Mouse (Mus musculus): ENCODE data around the gene Bzw1. TPM values are rescaled to one million over a fixed set of nuclear protein-coding genes. Genes with fewer than 3 reads are reported as not detected.

Bzw1 gene
- polyA plus RNA-seq, 1 experiment from 2014 or later, result 540 TPM

DNA sequence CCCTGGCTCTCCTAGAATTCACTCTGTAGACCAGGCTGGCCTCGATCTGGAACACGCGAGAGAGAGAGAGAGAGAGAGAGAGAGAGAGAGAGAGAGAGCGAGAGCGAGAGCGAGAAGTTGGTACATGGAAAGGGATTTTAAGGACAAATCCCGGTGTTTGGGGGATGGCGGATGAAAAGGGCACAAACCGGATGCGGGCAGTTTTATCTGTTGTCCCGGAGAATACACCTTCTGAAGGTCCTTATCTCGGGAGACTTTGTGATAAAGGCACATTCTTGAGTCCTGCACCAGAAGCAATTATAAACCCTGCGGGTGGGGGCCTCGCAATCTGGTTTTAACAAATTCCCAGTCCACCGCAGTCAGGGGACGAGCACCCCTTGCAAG, 438 bp upstream of the Bzw1 start:
- Histone ChIP-seq H3K27ac (ENCODE audit: low read depth, low read length) (peak overlapping the region; percentile 99), H3K36me3 (ENCODE audit: control insufficient read depth, insufficient read depth, low read length) (peaks cover 11% of the 10 kb centered on the region), H3K9ac (ENCODE audit: low read length) (peak overlapping the region; percentile 97), H3K4me3 (ENCODE audit: low read depth, low read length) (peak overlapping the region; percentile 98), H3K4me2 (ENCODE audit: low read depth) (peak overlapping the region; percentile 61), H3K27me3 (ENCODE audit: control insufficient read depth, insufficient read depth, low read length) (no peaks in the 10 kb centered on the region), H3K9me3 (ENCODE audit: control insufficient read depth, low read length) (no peaks in the 10 kb centered on the region), H3K4me1 (ENCODE audit: control insufficient read depth, insufficient read depth, low read length) (peaks cover 11% of the 10 kb centered on the region; the same call in 1 of the 2 replicates)
- peak; percentile 58 for DNase-seq (ENCODE audit: low spot score)
- 2% methylated on average over 16 of the region's 16 CpGs for WGBS
- peak; percentile 2; the same call in 1 of the 2 replicates for ATAC-seq (ENCODE audit: insufficient read depth, low FRiP score, low TSS enrichment)

DNA sequence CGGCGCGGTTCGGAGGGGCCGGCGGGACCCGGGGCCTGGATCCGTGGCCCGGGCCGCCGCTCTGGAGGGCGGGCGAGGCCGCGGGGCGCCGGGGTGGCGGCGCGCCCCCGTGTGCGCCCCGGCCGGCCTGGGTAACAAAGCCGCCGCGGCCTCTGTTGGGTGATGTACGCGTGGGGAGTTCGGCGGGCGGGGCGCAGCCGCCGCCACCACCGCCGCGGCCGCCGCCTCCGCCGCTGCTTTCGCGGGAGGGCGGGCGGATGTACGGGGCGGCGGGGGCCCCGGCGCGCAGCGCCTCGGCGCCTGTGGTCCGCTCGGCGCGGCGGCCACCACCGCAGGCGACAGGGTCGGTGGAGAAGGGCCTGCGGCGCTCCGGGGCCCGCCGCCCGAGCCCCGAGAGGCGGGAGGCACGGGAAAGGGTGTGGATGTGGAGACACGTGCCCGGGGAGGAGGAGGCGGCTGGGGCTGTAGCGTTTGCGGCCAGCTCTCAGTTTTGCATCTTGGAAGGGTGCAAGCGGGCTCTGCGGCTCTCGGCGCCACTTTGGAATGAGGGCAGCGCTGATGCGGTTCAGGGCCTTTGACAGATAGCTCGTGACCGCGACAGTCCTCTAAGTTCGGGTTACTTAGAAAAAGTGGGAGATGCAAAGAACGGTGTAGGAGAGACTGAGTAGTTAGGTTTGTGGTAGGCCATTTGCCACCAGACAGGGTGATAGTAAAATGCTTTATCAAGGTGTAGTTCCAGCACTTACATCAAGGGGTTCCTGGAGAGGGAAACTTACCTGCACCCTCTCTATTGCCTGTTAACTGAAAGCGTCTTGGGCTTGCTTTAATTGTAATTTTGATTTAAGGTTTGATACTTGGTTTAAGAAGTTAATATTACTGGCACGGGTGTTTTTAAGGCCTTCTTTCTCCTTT, 842 bp downstream of the Bzw1 start:
- under 1% methylated on average over 82 of the region's 90 CpGs for WGBS
- ATAC-seq (ENCODE audit: insufficient read depth, low FRiP score, low TSS enrichment) (peak; percentile 65), DNase-seq (ENCODE audit: low spot score) (peak; percentile 46)
- H3K27ac ChIP-seq (ENCODE audit: low read depth, low read length), result peak overlapping the region; percentile 99
- no peaks in the 10 kb centered on the region for H3K9me3 ChIP-seq (ENCODE audit: control insufficient read depth, low read length)
- H3K36me3 ChIP-seq (ENCODE audit: control insufficient read depth, insufficient read depth, low read length), result peaks cover 15% of the 10 kb centered on the region
- no peaks in the 10 kb centered on the region for H3K27me3 ChIP-seq (ENCODE audit: control insufficient read depth, insufficient read depth, low read length)
- H3K4me1 ChIP-seq (ENCODE audit: control insufficient read depth, insufficient read depth, low read length), result peaks cover 11% of the 10 kb centered on the region; the same call in 1 of the 2 replicates
- peak overlapping the region; percentile 97 for H3K9ac ChIP-seq (ENCODE audit: low read length)
- peak overlapping the region; percentile 98 for H3K4me3 ChIP-seq (ENCODE audit: low read depth, low read length)
- H3K4me2 ChIP-seq (ENCODE audit: low read depth), result peak overlapping the region; percentile 75

DNA sequence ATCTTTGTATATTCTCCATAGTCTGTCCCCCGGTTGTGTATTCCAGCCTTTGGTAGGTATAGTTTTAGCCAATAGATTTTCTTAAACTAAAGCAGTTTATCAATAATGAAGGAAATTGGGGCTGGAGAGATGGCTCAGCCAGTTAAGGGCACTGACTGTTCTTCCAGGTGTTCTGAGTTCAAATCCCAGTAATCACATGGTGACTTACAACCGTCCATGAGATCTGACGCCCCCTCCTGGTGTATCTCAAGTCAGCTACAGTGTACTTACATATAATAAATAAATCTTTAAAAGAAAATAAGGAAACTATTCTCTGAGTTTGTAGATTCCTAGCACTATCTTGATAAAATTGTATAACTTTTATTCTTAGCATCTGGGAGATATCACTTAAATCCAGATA, 2.6 kb downstream of the Bzw1 start:
- no peak for DNase-seq (ENCODE audit: low spot score)
- Histone ChIP-seq H3K4me2 (ENCODE audit: low read depth) (no peak overlapping the region), H3K27me3 (ENCODE audit: control insufficient read depth, insufficient read depth, low read length) (no peaks in the 10 kb centered on the region), H3K9me3 (ENCODE audit: control insufficient read depth, low read length) (no peaks in the 10 kb centered on the region), H3K4me3 (ENCODE audit: low read depth, low read length) (no peak overlapping the region), H3K4me1 (ENCODE audit: control insufficient read depth, insufficient read depth, low read length) (peaks cover 11% of the 10 kb centered on the region; the same call in 1 of the 2 replicates), H3K36me3 (ENCODE audit: control insufficient read depth, insufficient read depth, low read length) (peaks cover 20% of the 10 kb centered on the region), H3K9ac (ENCODE audit: low read length) (no peak overlapping the region), H3K27ac (ENCODE audit: low read depth, low read length) (no peak overlapping the region)
- ATAC-seq (ENCODE audit: insufficient read depth, low FRiP score, low TSS enrichment), result no peak
- whole genome bisulfite sequencing, result 97% methylated on average over 3 of the region's 3 CpGs

DNA sequence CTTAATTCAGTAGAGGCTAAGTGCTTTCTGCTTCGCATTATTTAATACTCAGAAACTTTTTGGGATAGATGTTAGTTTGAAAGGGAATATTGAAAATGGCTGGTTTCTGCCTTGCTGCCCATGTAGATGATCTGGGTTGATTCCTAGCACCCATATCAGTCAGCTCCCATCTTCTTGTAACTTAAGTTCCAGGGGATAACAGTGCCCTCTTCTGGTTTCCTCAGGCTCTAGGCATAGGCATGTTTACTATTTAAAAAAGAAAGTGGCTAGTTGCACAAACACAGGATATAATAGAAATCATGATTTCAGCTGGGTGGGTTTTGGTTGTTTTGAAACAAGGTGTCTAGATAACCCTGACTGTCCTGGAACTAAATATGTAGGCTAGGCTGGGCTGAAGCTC, 3.5 kb downstream of the Bzw1 start:
- no peak overlapping the region for H3K9ac ChIP-seq (ENCODE audit: low read length)
- no peaks in the 10 kb centered on the region for H3K27me3 ChIP-seq (ENCODE audit: control insufficient read depth, insufficient read depth, low read length)
- 100% methylated on average over 1 of the region's 1 CpGs for WGBS
- H3K36me3 ChIP-seq (ENCODE audit: control insufficient read depth, insufficient read depth, low read length), result peaks cover 23% of the 10 kb centered on the region
- H3K9me3 ChIP-seq (ENCODE audit: control insufficient read depth, low read length), result no peaks in the 10 kb centered on the region
- H3K4me1 ChIP-seq (ENCODE audit: control insufficient read depth, insufficient read depth, low read length), result peaks cover 11% of the 10 kb centered on the region; the same call in 1 of the 2 replicates
- no peak overlapping the region for H3K27ac ChIP-seq (ENCODE audit: low read depth, low read length)
- ATAC-seq (ENCODE audit: insufficient read depth, low FRiP score, low TSS enrichment) (no peak), DNase-seq (ENCODE audit: low spot score) (no peak)
- no peak overlapping the region for H3K4me2 ChIP-seq (ENCODE audit: low read depth)
- H3K4me3 ChIP-seq (ENCODE audit: low read depth, low read length), result no peak overlapping the region

DNA sequence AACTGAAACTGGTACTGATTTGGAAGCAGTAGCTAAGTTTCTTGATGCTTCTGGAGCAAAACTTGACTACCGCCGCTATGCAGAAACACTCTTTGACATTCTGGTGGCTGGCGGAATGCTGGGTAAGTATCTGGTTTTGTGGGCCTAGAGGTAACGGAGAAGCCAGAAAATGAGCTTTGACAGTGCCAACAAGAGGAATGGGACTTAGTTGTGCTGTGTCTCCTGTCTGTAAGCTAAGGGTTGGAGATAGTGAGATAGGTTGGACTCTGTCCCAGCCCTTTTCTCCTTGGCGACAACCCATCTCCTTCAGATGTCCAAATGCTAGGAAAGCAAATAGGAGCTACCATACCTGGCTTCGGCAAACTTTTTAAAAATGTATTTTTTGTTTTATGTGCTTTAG, 5.0 kb downstream of the Bzw1 start:
- H3K27me3 ChIP-seq (ENCODE audit: control insufficient read depth, insufficient read depth, low read length), result no peaks in the 10 kb centered on the region
- ATAC-seq (ENCODE audit: insufficient read depth, low FRiP score, low TSS enrichment) (no peak), DNase-seq (ENCODE audit: low spot score) (no peak)
- no peak overlapping the region for H3K9ac ChIP-seq (ENCODE audit: low read length)
- H3K4me3 ChIP-seq (ENCODE audit: low read depth, low read length), result no peak overlapping the region
- H3K4me1 ChIP-seq (ENCODE audit: control insufficient read depth, insufficient read depth, low read length), result 0 out of 2 replicates have a peak, but pooled peaks cover 4% of the 10 kb centered on the region
- no peaks in the 10 kb centered on the region for H3K9me3 ChIP-seq (ENCODE audit: control insufficient read depth, low read length)
- H3K36me3 ChIP-seq (ENCODE audit: control insufficient read depth, insufficient read depth, low read length), result peaks cover 32% of the 10 kb centered on the region
- H3K27ac ChIP-seq (ENCODE audit: low read depth, low read length), result no peak overlapping the region
- H3K4me2 ChIP-seq (ENCODE audit: low read depth), result no peak overlapping the region
- WGBS, result 99% methylated on average over 6 of the region's 6 CpGs

DNA sequence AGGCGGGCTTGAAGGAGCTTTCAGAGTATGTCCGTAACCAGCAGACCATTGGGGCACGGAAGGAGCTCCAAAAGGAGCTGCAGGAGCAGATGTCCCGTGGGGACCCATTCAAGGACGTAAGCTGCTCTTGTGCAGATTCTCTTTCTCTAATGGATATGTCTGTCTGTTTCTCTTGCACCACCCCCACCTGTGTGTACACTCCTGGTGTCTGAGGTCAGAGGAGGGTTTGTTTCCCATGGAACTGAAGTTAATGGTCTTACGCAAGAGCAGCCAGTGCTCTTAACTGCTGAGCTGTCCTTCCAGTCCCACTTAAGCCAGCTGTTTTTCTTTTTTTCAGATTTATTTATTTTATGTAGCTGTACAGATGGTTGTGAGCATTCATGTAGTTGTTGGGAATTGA, 8.7 kb downstream of the Bzw1 start:
- H3K4me3 ChIP-seq (ENCODE audit: low read depth, low read length), result no peak overlapping the region
- no peaks in the 10 kb centered on the region for H3K9me3 ChIP-seq (ENCODE audit: control insufficient read depth, low read length)
- peaks cover 28% of the 10 kb centered on the region for H3K36me3 ChIP-seq (ENCODE audit: control insufficient read depth, insufficient read depth, low read length)
- DNase-seq (ENCODE audit: low spot score) (no peak), ATAC-seq (ENCODE audit: insufficient read depth, low FRiP score, low TSS enrichment) (no peak)
- no peak overlapping the region for H3K27ac ChIP-seq (ENCODE audit: low read depth, low read length)
- H3K9ac ChIP-seq (ENCODE audit: low read length), result no peak overlapping the region
- 92% methylated on average over 6 of the region's 6 CpGs for WGBS
- no peak overlapping the region for H3K4me2 ChIP-seq (ENCODE audit: low read depth)
- H3K27me3 ChIP-seq (ENCODE audit: control insufficient read depth, insufficient read depth, low read length), result no peaks in the 10 kb centered on the region
- no peaks in the 10 kb centered on the region for H3K4me1 ChIP-seq (ENCODE audit: control insufficient read depth, insufficient read depth, low read length)

DNA sequence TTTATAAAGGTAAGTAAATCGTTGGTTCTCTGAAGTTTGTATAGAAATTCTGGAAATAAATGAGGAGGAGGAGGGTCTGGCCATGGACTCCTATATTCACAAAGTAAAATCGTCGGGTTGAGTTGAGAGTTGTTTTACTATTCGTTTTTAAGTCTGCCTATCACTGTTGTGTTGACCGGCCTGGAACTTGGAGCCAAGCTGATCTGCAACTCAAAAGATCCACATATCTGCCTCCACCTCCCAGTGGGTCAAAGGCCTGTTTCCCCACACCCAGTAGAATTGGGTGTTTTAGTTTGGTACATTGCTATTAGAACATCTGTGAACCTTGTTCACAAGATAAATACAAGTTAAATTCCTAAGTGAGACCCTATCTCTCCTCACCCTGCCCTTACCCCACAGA, 11.0 kb downstream of the Bzw1 start:
- ATAC-seq (ENCODE audit: insufficient read depth, low FRiP score, low TSS enrichment) (no peak), DNase-seq (ENCODE audit: low spot score) (no peak)
- no peak overlapping the region for H3K4me2 ChIP-seq (ENCODE audit: low read depth)
- H3K36me3 ChIP-seq (ENCODE audit: control insufficient read depth, insufficient read depth, low read length), result peaks cover 23% of the 10 kb centered on the region
- no peaks in the 10 kb centered on the region for H3K4me1 ChIP-seq (ENCODE audit: control insufficient read depth, insufficient read depth, low read length)
- no peaks in the 10 kb centered on the region for H3K27me3 ChIP-seq (ENCODE audit: control insufficient read depth, insufficient read depth, low read length)
- no peak overlapping the region for H3K4me3 ChIP-seq (ENCODE audit: low read depth, low read length)
- H3K27ac ChIP-seq (ENCODE audit: low read depth, low read length), result no peak overlapping the region
- H3K9ac ChIP-seq (ENCODE audit: low read length), result no peak overlapping the region
- H3K9me3 ChIP-seq (ENCODE audit: control insufficient read depth, low read length), result no peaks in the 10 kb centered on the region
- WGBS, result 90% methylated on average over 5 of the region's 5 CpGs

DNA sequence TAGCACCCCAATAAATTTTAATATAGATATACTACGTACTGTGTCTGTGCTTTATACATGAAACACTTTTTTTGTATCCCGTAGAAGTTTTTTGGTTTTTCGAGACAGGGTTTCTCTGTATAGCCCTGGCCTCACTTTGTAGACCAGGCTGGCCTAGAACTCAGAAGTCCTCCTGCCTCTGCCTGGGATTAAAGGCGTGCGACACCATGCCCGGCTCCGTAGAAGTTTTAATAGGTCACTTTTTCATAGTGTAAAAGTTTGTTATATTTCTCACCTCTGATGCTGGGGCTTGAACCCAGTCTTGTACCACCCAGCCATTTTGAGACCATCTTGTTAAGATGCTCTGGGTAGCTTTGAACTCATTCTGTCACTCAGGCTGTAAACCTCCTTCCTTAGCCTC, 14.6 kb downstream of the Bzw1 start:
- H3K36me3 ChIP-seq (ENCODE audit: control insufficient read depth, insufficient read depth, low read length), result peaks cover 11% of the 10 kb centered on the region

DNA sequence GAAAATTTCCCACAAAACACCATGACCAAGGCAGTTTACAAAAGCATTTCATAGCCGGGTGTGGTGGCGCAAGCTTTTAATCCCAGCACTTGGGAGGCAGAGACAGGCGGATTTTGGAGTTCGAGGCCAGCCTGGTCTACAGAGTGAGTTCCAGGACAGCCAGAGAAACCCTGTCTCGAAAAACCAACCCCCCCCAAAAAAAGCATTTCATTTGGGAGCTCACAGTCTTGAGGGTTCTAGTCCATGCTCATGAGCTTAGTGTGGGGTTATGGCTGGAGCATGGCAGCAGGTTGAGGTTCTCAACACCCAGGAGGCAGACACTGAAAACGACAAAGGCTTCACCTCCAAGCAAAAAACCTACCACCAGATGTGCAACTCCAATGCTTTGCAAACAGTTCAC, 15.4 kb downstream of the Bzw1 start:
- H3K4me1 ChIP-seq (ENCODE audit: control insufficient read depth, insufficient read depth, low read length), result no peaks in the 10 kb centered on the region
- H3K36me3 ChIP-seq (ENCODE audit: control insufficient read depth, insufficient read depth, low read length), result peaks cover 10% of the 10 kb centered on the region

More for the DNA sequence above, 14.6 kb downstream of the Bzw1 start:
- Histone ChIP-seq H3K4me2 (ENCODE audit: low read depth) (no peak overlapping the region), H3K27ac (ENCODE audit: low read depth, low read length) (no peak overlapping the region), H3K9ac (ENCODE audit: low read length) (no peak overlapping the region), H3K4me3 (ENCODE audit: low read depth, low read length) (no peak overlapping the region), H3K4me1 (ENCODE audit: control insufficient read depth, insufficient read depth, low read length) (no peaks in the 10 kb centered on the region), H3K27me3 (ENCODE audit: control insufficient read depth, insufficient read depth, low read length) (no peaks in the 10 kb centered on the region), H3K9me3 (ENCODE audit: control insufficient read depth, low read length) (no peaks in the 10 kb centered on the region)
- ATAC-seq (ENCODE audit: insufficient read depth, low FRiP score, low TSS enrichment) (no peak), DNase-seq (ENCODE audit: low spot score) (no peak)
- whole genome bisulfite sequencing, result 96% methylated on average over 7 of the region's 7 CpGs

More for the DNA sequence above, 15.4 kb downstream of the Bzw1 start:
- Histone ChIP-seq H3K9ac (ENCODE audit: low read length) (no peak overlapping the region), H3K4me2 (ENCODE audit: low read depth) (no peak overlapping the region), H3K27ac (ENCODE audit: low read depth, low read length) (no peak overlapping the region), H3K9me3 (ENCODE audit: control insufficient read depth, low read length) (no peaks in the 10 kb centered on the region), H3K4me3 (ENCODE audit: low read depth, low read length) (no peak overlapping the region), H3K27me3 (ENCODE audit: control insufficient read depth, insufficient read depth, low read length) (no peaks in the 10 kb centered on the region)
- ATAC-seq (ENCODE audit: insufficient read depth, low FRiP score, low TSS enrichment) (no peak), DNase-seq (ENCODE audit: low spot score) (no peak)
- WGBS, result 86% methylated on average over 6 of the region's 6 CpGs

Data from neural tube, embryonic 11.5 days (tissue).